Mouse (Mus musculus): Measurements from ENCODE around the gene Reln.

Reln gene

DNA sequence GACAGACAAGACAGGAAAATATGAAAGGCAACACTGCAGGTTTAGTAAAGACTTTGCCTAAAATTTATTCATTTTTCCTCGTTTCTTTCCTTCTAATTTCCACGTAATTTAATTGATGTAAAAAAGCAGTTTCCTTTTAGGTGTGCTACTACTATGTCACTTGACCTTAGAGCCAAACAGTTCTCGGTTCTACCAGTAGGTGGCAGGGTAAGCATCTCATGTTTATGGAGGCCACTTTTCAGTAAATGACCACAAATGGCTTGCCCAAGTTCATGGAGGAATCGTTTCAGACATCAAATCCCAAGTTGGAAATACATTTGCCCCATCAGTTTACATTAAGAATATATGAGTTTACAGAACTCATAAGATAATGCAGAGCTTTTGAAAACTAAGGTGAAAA, 358.2 kb downstream of the Reln start:
- peak; percentile 55 for DNase-seq

DNA sequence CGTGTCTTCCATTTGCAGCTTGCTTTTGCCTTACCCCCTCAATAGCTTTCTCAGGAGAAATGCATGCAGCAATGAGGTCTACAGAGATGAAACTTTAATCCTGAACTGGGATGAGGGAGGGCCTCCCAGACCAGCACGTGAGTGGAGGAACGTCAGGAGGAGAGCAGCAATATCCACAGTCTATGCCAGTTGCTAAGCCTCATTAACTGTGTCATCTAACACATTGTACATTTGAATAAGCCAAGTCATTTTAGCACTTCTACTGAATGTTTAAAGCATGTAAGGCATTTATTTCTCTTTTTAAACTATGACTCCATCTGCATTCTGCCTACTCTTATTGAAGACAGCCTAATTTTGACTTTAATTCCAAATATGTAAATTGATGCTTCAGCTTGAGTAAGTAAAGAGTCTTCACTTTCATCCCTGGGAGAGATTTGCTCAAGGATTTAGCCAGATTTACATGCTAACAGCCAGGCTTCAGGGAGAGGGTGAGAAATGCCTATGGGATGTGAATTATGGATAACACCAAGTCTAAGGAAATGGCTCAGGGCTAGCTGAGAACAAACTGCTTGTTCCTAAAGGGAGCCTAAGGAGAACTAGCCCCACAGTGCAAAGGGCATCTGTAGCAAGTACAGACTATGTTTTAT, 361.4 kb downstream of the Reln start:
- DNase-seq = no peak

DNA sequence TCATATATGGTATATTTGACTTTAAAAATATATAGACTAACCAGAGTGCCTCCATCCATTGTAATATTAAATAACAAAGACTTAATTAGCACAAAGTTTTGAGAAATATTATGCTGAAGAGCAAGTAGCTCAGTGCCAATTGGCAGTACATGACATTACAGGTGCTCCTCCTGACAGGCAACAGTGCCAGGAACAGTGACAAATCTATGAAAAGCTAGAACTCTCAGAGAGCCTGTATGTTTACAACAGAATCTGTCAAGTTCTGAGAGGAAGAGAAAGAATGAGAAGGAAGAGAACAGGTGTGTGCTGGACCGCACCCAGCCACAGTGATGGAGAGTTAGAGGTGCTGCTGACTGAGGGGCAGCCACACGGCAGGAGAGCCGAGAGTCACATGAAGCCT, 363.3 kb downstream of the Reln start:
- no peak for DNase-seq

DNA sequence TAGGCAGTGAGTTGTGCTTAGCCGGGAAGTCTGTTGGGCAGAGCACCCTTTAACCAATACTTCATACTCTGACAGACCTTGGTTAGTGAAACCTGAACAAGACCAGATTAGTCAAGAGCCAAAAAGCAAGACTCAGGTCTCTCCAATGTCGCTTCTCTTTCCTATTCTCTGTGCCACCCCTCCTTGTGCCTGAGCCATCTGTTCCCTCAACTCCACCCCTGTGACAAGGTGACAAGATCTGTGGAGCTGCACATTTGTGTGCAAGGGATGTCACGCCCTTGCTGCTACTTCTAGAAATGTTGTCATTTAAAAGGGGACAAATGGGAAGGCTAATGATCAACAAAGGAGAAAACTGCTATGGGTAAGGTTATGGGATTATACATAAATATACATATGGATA, 364.0 kb downstream of the Reln start:
- DNase-seq = no peak

DNA sequence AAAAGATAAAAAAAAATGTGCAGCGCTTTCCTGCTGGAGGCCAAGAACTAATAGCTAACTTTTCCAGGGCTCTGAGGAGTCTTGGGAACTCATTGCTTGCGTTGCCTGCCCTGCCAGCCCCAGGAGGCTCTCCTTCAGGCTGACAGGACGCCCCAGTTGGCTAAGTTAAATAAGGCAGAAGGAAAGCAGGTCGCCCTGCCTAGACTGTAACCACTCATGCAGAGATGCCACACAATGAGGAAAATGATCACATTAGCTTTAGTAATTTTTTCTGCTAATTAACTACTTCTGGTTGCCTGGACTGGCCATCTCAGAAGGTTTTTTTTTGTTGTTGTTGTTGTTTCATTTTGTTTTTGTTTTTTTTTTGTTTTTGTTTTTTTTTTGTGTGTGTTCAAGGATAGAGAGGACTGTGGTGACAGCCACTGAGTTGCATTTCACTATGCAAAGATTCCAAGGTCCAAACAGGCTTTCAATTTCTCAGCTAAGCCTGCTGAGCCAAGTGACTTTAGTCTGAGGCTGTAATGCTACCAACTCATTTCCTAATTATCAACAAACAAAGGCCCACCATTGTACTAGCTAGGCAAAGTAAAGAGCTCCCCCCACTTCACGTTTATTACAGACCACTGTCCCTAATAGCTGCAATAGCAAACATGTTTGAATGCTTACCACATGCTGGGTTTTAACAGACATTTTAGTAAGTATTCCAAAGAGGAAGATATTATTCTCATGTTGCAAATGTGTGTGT, 371.1 kb downstream of the Reln start:
- DNase-seq = no peak

DNA sequence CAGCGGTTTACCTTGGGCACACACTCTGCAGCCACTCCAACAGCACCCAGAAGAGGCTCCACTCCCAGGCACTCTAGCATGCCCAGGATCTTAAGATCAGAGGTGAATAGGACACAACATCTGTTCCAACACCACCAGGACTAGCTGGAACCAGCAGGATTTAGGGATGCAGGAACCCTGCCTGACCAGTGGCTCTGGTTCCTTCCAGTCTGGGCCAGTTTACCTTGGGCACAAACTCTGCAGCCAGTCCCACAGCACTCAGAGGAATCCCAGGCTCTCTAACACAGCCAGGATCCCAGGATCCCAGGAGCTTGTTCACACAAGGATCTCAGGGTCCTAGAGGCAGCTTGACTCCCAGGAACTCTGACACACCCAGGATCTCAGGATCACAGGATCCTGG, 382.7 kb downstream of the Reln start:
- no peak for DNase-seq

DNA sequence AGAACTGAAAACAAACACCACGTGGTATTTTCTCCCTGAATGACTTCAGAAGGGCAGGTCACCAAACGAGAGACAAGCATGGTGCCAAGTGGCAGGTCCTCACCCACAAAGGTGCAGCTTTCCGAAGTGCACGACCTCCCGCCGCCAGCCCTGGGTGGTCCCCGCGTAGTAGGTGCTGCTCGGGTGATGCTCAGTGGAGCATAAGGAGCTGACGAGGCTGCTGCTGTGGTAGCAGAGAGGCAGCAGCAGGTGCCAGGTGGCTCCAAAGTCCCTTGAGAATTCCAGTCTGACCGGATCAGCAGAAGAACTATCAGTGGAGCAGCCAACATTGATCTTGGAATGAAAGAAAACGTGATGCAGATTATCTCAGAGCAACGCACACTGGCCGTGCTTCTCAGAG, 384.4 kb downstream of the Reln start:
- no peak for DNase-seq

DNA sequence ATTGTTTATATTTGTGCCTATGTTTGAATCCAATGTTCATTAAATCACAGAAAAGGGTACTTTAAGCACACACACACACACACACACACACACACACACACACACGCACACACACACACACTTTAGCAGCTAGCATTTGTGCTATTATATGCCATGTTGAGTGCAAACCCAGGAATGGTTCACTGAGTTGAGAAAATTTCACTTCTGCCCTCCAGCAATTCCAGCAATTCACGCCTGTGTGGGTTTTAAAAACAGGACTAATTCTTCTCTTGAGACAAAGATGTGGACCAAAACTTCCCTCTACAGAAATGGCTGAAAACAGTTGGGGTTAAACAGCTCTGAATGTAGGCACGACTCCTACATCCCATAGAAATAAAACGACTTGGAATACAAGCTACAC, 386.9 kb downstream of the Reln start:
- DNase-seq = no peak

DNA sequence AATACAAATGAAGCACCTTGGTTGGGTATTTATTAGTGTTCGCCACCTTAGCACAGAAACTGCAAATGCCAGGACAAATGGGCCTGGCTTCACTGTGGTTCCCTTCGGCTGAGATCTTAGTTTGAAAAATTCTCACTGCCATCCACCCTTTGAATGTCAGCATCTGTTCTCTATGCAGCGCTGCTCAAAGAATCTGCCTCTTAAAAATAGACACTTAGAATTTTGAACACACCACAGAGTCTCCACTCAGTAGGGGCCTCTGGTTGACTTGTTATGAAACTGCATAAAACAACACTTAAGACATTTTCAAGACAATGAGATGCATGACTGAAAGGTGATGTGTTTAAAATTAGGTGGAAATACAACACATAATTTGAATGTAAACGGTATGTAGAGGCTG, 387.4 kb downstream of the Reln start:
- DNase-seq = no peak

DNA sequence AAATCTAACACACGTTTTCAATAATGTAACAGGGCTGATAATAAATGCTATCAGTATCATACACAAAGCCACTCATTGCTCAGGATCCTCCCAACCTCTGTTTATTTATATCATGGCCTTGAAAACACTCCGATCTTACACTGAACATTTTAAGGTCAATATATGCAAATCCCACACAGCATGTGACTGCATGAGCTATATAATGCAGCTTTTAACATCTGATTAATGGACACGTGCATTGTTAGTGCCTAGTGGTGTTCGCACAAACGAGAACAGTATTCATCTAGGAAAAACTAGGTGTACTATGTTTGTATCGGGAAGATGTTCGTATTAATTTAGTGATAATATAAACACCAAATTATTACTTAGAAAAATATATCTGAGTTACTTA, 395.0 kb downstream of the Reln start:
- DNase-seq = no peak

DNA sequence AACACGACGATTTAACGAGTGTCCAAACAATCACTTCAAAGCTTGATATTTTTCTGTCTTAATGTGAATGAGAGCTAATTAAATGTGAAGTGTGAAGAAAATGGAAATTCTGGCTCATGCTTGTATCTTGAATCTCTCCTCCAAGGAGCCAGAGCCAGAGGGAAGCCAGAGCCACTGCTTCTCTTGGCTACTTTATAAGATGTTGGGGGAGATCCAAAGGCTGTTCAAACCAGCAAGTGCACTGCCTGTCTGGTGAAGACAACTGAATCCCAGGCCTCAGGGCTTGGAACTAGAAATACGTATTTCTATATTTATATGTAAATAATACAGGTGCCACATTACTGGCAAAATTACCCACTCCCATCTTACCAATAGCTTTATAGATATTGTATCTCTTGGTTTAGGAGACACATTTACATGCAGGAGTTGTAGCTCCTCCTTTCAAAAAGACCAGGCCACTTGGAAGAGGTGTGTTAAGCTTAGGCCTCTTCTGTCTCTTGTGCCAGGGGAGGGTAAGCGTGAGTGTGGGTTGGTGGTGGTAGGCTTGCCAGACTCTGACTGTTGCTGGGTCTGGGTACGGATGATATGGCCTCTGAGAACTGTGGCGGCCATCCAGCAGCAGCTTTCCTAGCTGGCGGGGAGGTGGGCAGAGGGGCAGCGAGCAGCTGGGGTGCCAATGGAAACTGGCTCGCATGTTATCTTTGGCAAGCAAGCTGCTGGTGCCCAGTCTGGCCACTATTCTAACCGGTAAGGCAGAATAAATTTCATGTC, 395.6 kb downstream of the Reln start:
- DNase-seq = no peak

DNA sequence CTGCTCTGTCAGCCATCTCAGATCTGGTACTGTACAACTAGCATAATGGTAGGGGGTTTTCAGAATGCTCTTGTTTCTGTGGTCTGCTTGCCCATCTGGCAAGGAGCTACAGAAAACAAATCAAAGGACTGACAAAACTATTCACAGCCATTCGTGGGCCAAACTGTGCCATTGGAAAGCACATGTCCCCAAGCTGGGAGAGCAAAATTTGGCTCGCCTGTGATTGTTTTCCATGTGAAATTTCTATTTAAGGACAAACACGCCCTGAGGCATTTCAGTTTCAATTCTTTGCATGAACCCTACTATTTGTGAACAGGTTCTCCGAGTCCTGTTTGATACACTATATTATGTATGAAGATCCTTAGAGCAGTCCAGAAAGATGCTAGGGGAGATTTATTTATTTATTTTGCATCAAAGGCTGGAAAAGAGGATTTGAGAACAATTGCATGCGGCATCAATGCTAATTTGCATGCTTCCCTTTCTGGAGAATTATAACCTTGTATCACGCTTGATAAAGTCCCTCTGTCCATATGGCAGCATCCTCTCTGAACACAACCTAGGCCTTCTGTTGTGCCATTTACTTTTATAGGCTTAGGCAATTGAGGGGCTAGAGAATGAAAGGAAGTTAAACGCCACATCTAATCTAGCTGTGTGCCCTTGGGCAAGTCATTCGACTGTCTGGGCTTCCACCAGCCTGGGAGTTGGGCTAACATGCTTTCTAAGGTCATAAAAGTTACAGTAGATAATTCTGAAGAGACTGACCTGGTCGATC, 396.7 kb downstream of the Reln start:
- no peak for DNase-seq

DNA sequence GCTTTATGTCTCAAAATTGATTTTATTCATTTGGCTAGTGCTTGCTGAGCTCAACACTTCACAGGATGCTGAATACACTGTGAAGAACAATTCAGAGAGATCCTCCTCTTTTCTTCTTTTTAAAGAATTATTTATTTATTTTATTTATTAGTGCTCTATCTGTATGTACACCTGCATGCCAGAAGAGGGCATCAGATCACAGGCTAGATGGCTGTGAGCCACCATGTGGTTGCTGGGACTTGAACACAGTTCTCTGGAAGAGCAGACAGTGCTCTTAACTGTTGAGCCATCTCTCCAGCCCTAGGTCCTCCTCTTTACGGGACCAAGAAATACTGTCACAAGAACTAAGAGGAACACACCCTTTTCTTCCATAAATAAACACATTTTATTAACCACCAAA, 399.9 kb downstream of the Reln start:
- DNase-seq = no peak

DNA sequence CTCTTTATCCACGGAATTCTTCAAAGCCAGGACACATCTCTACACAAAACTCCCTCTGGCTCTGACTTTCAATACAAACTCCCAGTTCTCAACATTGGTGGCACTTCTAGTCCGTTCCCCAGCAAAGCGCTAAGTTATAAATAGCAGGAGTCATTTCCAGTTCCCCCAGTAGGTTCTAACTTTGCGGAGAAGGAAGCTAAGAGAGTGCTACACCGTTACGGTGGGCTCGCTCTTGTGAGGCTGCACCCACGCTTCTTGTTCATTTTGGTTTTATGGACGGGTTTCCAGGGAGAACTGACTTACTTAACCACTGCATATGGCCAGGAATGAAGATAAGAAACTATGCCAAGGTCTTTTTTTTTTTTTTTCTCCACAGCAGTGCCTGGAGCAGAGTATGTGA, 405.1 kb downstream of the Reln start:
- DNase-seq = no peak

DNA sequence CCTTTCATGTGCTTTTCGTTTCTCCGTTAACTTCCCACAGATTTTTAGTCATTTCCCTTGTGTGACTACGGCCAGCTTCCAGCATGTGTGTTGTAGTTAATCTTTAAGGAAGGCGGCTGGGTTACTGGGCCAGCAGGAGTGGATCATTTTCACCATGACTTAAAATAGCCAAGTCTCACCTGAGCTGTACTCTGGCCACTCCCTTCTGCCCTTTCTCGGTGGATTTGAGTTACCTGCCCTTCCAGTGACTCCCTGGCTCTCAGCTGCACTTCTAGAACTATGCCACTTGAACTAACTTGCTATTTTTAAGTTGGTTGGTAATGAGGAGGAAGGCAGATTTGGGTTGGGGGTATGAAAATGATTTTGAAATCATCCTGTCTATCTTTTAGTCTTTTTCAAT, 406.4 kb downstream of the Reln start:
- DNase-seq = no peak

DNA sequence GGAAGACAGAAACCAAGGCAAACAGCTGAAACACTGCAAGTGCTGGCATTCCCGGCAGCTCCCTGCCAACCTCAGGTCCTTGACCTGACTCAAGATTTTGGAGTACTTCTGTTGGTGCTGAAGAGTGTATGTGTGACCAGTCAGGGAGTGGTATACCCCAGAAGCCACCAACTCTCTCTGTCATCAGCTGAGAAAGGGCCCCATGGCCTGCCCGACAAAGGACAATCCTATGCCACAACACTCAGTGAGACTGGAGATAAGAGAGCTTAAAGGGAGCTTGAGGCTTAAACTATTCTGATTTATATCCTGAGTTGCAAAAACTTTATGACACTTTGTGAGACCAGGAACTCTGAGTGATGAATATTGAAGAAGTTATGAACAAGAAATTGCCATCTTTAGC, 407.9 kb downstream of the Reln start:
- DNase-seq = no peak

DNA sequence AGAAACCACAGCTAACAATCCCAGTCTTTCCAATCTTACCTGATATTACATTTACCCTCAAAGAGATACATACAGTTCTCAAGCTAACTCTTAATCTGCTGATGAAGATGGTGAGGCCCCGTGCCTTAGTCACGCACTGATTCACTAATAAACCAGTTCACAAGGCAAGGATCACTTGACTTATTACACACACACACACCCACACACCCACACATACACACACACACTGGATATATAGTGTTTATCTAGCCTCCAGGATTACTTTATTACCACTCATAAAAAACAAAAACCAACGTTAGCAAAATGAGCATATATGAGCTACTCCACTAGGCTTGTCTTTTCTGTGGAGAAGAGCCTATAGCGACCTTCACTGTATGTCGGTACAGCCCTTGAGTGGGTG, 408.4 kb downstream of the Reln start:
- DNase-seq = no peak

DNA sequence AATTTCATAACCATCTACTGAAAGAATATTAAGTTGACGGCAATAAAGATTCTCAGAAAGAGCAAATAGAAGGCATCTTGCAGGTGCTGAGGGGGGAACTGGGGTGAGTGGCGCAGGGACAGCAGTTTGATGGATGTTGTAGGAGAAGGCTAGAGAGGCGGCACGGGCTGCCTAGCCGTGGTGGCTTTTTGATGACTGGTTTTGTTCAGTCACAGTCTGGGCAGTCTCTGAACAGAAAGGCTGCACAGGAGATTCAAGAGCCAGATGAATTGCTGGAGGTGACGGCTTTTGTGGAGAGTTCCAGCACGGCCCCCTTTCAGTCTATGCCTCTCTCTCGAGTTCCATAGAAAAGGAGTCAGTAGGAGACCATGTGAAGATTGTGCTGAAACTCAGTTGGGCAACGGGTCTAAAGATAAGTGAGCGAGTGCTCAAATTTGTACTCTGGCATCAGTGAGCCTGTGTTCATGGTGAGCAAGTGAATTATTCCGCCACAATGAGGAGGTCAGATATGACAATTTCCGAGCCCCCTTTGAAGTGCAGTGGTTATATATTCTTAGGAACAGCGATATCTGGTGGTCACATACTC, 409.6 kb downstream of the Reln start:
- DNase-seq = no peak

DNA sequence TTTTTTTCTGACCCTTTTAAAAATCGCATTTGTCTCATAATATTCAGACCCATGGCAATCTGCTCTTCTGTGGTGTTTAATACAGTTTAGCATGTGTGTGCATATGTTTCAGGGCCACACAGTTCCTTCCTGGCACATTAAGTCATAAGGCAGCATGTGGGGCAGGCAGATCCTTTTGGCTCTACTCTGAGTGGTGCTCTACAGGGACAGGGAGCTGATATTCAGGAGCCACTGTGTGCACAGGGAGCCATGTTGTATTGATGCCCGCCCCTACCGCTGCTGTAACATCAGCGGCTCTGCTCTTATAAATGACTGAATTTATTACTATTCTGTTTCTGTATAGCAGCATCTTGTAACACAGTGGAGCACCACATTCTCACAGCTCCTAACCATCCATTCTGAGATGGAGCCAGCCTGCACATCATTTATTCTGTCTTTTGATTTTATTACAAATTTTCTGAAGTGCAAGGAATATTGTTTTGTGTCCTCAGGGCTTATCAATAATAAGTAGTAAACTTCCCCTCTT, 410.3 kb downstream of the Reln start:
- no peak for DNase-seq

DNA sequence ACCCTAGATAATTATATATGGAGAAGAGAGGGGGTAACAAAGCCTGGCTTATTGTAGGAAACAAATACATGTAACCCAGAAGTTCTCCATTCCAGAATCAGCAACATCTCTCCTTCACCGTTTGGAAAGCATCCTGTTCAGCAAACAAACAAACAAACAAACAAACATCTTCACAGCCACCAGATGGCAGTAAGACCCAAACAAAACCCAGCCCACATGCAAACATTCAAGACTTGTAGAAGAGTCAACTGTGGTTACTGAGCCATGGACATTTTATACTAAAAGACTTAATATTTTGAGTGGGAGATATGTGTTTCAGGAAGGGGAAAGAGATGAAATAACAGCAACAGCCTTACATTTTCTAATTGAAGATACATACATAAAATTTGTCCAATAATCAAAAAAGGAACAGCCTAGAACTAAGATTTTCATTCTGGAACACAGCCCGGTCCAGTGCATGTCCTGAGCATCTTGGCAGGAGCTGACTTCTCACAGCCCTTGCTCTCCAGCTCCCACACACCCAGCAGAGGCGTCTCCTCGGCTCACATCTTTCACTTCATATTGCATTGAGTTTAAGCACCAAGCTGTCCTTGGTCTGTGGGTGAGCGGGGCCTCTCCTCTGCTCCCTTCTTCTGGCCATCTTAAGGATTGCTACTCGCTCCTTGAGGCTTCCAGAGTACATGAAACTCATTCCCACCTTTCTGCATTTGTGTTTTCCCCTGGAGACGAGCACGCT, 411.0 kb downstream of the Reln start:
- no peak for DNase-seq

DNA sequence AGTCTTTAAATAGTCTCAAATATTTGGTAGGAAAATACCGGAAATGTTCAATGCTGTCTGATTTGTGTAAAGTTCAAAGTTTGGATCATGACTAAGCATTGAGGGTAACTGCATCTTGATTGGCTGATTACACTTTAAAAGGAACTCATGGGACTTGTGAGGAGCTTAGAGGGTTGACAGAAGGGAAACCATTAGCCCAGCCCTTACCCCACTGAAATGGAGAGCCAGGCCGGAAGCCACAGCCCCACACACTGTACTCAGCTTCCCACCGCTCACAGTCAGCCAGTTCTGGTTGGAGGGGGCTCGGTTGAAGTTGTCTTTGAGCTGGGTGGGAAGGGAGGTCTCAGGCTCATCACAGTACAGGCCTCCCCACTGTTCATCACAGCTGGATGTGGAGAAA, 413.4 kb downstream of the Reln start:
- DNase-seq = no peak

DNA sequence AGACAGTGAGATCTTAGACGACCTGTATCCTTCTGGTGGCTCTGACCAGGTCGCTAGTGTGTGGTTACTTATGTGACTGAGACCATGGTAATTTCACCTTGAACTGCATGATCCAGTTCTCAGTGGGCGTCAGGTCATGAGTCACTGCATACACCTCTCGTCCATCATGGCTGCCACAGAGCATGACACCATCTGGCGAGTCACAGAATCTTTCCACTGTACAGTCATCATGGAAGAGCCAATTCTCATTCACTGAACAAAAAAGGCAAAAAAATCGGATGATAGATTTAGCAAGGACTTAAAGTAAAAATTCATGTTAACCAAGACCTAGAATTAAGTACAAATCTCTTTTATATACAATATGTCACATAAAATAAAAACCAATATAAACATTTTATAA, 424.2 kb downstream of the Reln start:
- DNase-seq = no peak
